Mouse (Mus musculus) lung, embryonic 16.5 days (tissue): ENCODE data around the gene Ell. TPM values are rescaled to one million over a fixed set of nuclear protein-coding genes. Genes with fewer than 3 reads are reported as not detected.

ENCODE experiments used
- ATAC-seq: fragments of 200-750 bp; cut with Nextera tagmentation; 2 replicates; pipeline ENCODE4 v1.8.0; 2017; ENCODE audit warnings: low read depth, mild to moderate bottlenecking, moderate library complexity
- H3K27ac ChIP-seq: fragments of 300-500 bp; sonication (generic); 2 replicates; pipeline ENCODE4 v1.5.1; 2014; ENCODE audit warnings: mild to moderate bottlenecking, control low read depth, low read length
- H3K27me3 ChIP-seq: fragments of 300-500 bp; sonication (generic); 2 replicates; pipeline ENCODE4 v1.6.1; 2014; ENCODE audit warnings: low read depth, low read length, mixed read lengths; ENCODE audit not compliant: control insufficient read depth, insufficient read depth
- H3K36me3 ChIP-seq: fragments of 300-500 bp; sonication (generic); 2 replicates; pipeline ENCODE4 v1.6.1; 2014; ENCODE audit warnings: low read length; ENCODE audit not compliant: control insufficient read depth, insufficient read depth
- H3K4me1 ChIP-seq: fragments of 300-500 bp; sonication (generic); replicated peaks from 2 replicates; pipeline ENCODE4 v1.6.1; 2014; ENCODE audit warnings: low read length, mixed read lengths; ENCODE audit not compliant: control insufficient read depth, insufficient read depth
- H3K4me2 ChIP-seq: fragments of 300-500 bp; sonication (generic); 2 replicates; pipeline ENCODE4 v1.6.1; 2014; ENCODE audit warnings: low read depth, low read length, control low read depth
- H3K4me3 ChIP-seq: fragments of 300-500 bp; sonication (generic); 2 replicates; pipeline ENCODE4 v1.5.1; 2014; ENCODE audit warnings: mild to moderate bottlenecking, low read length, control low read depth
- H3K9ac ChIP-seq: fragments of 300-500 bp; sonication (generic); 2 replicates; pipeline ENCODE4 v1.6.1; 2014; ENCODE audit warnings: low read length, control low read depth
- H3K9me3 ChIP-seq: fragments of 300-500 bp; sonication (generic); 2 replicates; pipeline ENCODE4 v1.6.1; 2016; ENCODE audit warnings: low read length; ENCODE audit not compliant: control insufficient read depth
- WGBS: fragments of 180-500 bp; shearing (Covaris S2); extraction: QIAGEN DNeasy Blood & Tissue Kit; methylation state at CpG from one replicate; pipeline ENCODE4 v1.1.7; 2014; 5-methylcytosine and 5-hydroxymethylcytosine counted together
- polyA plus RNA-seq: library from polyadenylated mRNA; unstranded; fragments of >200 nt; fragmentation: Nextera tagmentation; extraction: Ambion mirVana; gene quantifications from 2 replicates; pipeline ENCODE4 v1.2.1, GENCODE M21; 2015

Ell gene
- polyA plus RNA-seq, 1 experiment from 2014 or later, result 21.4 TPM

GRCm38 (mm10) chr8:70495001-70495770 is 44.1 kb upstream of the Ell start:
- Histone ChIP-seq H3K27me3 (peaks cover 67% of the 10 kb centered on the region), H3K36me3 (no peaks in the 10 kb centered on the region), H3K4me2 (peak overlapping the region; percentile 82), H3K27ac (no peak overlapping the region), H3K9ac (peak overlapping the region; percentile 48), H3K4me1 (peaks cover 15% of the 10 kb centered on the region), H3K4me3 (peak overlapping the region; percentile 60), H3K9me3 (no peaks in the 10 kb centered on the region)
- WGBS, result 6% methylated on average over 21 of the region's 21 CpGs
- no peak for ATAC-seq

- Histone ChIP-seq H3K4me1 (peaks cover 15% of the 10 kb centered on the region), H3K9ac (peak overlapping the region; percentile 48), H3K9me3 (no peaks in the 10 kb centered on the region), H3K36me3 (no peaks in the 10 kb centered on the region), H3K27ac (no peak overlapping the region), H3K27me3 (peaks cover 66% of the 10 kb centered on the region), H3K4me2 (peak overlapping the region; percentile 82), H3K4me3 (peak overlapping the region; percentile 60)
- no peak for ATAC-seq
- WGBS, result 16% methylated on average over 12 of the region's 12 CpGs
These were observed 43.5 kb upstream of the Ell start for GRCm38 (mm10) chr8:70495771-70496062.

GRCm38 (mm10) chr8:70500386-70501301 is 38.6 kb upstream of the Ell start:
- H3K36me3 ChIP-seq, result peaks cover 6% of the 10 kb centered on the region; the same call in 1 of the 2 replicates
- no peak overlapping the region; the same call in 1 of the 2 replicates for H3K4me3 ChIP-seq
- 11% methylated on average over 39 of the region's 39 CpGs for WGBS
- no peaks in the 10 kb centered on the region for H3K9me3 ChIP-seq
- H3K4me1 ChIP-seq, result peaks cover 34% of the 10 kb centered on the region
- no peak overlapping the region for H3K9ac ChIP-seq
- no peak overlapping the region for H3K27ac ChIP-seq
- peaks cover 41% of the 10 kb centered on the region for H3K27me3 ChIP-seq
- ATAC-seq, result no peak
- peak overlapping the region; percentile 15 for H3K4me2 ChIP-seq

- H3K9ac ChIP-seq, result no peak overlapping the region
- peaks cover 28% of the 10 kb centered on the region for H3K27me3 ChIP-seq
- H3K27ac ChIP-seq, result no peak overlapping the region
- no peak overlapping the region for H3K4me3 ChIP-seq
- H3K9me3 ChIP-seq, result no peaks in the 10 kb centered on the region
- H3K36me3 ChIP-seq, result peaks cover 6% of the 10 kb centered on the region; the same call in 1 of the 2 replicates
- 25% methylated on average over 23 of the region's 23 CpGs for WGBS
- H3K4me2 ChIP-seq, result no peak overlapping the region
- no peak for ATAC-seq
- peaks cover 34% of the 10 kb centered on the region for H3K4me1 ChIP-seq
These were observed 37.3 kb upstream of the Ell start for GRCm38 (mm10) chr8:70501820-70502529.

GRCm38 (mm10) chr8:70502540-70502939 is 36.7 kb upstream of the Ell start:
- H3K27me3 ChIP-seq, result peaks cover 28% of the 10 kb centered on the region
- H3K4me3 ChIP-seq, result no peak overlapping the region
- peaks cover 9% of the 10 kb centered on the region for H3K36me3 ChIP-seq
- no peak overlapping the region for H3K27ac ChIP-seq
- ATAC-seq, result no peak
- H3K4me1 ChIP-seq, result peaks cover 34% of the 10 kb centered on the region
- no peak overlapping the region for H3K4me2 ChIP-seq
- no peaks in the 10 kb centered on the region for H3K9me3 ChIP-seq
- no peak overlapping the region for H3K9ac ChIP-seq
- WGBS, result 37% methylated on average over 12 of the region's 12 CpGs

GRCm38 (mm10) chr8:70503062-70503750 is 36.1 kb upstream of the Ell start:
- ATAC-seq, result peak; percentile 8; the same call in 1 of the 2 replicates
- Histone ChIP-seq H3K4me3 (no peak overlapping the region), H3K4me2 (peak overlapping the region; percentile 7; the same call in 1 of the 2 replicates), H3K27ac (no peak overlapping the region), H3K36me3 (peaks cover 15% of the 10 kb centered on the region), H3K9ac (no peak overlapping the region), H3K9me3 (no peaks in the 10 kb centered on the region), H3K27me3 (peaks cover 28% of the 10 kb centered on the region), H3K4me1 (peaks cover 34% of the 10 kb centered on the region)
- 16% methylated on average over 46 of the region's 46 CpGs for WGBS

- H3K4me3 ChIP-seq, result no peak overlapping the region; the same call in 1 of the 2 replicates
- peaks cover 44% of the 10 kb centered on the region for H3K4me1 ChIP-seq
- H3K36me3 ChIP-seq, result peaks cover 18% of the 10 kb centered on the region
- ATAC-seq, result no peak
- H3K9ac ChIP-seq, result no peak overlapping the region
- H3K27ac ChIP-seq, result peak overlapping the region; percentile 8; the same call in 1 of the 2 replicates
- H3K4me2 ChIP-seq, result no peak overlapping the region
- H3K27me3 ChIP-seq, result peaks cover 28% of the 10 kb centered on the region
- no peaks in the 10 kb centered on the region for H3K9me3 ChIP-seq
- 49% methylated on average over 16 of the region's 16 CpGs for WGBS
These were observed 35.0 kb upstream of the Ell start for GRCm38 (mm10) chr8:70504291-70504716.

GRCm38 (mm10) chr8:70504851-70505250 is 34.4 kb upstream of the Ell start:
- Histone ChIP-seq H3K36me3 (peaks cover 18% of the 10 kb centered on the region), H3K27me3 (peaks cover 24% of the 10 kb centered on the region), H3K4me1 (peaks cover 46% of the 10 kb centered on the region), H3K4me3 (no peak overlapping the region; the same call in 1 of the 2 replicates), H3K9ac (no peak overlapping the region), H3K4me2 (no peak overlapping the region), H3K27ac (no peak overlapping the region; the same call in 1 of the 2 replicates), H3K9me3 (no peaks in the 10 kb centered on the region)
- WGBS, result 76% methylated on average over 3 of the region's 3 CpGs
- no peak for ATAC-seq
